ENCODE assay signal across 8 mouse cellular contexts in the genomic region with DNA sequence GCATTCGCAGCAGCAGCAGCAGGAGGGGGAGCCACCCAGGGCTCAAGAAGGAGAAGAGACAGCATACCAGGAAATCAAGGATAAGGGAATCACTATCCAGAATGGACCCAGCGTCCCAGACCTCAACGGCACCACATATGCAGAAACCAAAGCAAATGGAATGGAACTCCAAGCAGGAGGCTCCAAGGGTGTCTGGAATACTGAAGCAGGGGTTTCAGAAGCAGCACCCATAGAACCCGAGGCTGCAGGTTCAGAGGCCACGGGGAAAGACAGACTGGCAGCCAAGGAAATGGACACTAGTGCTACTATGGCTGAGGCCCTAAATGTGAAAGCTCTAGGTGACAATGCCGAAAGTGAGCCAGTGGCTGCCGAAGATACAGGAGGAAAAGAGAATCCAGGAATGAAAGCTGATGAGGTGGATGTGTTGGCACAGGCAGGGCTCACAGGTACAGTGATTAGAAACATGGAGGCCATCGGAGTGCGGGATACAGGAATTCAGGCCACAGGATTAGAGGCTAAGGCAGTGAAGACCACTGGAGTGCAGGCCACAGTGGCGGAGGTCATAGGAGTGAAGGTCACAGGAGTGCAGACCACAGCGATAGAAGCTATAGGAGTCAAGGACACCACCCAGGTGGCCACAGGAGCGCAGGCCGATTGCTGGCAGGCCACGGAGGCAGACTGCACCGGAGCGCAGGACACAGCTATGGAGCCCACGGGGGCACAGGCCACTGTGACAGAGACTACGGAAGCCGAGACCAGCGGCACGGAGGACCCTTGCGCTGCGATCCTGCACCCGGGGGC. TPM values are rescaled to one million over a fixed set of nuclear protein-coding genes. Genes with fewer than 3 reads are reported as not detected.
DNase-seq lines count a peak whose midpoint lies in the region; ATAC-seq and TF ChIP-seq lines count a peak whose summit lies in the region.

No protein-coding gene starts in this region.

- peaks cover 2% of the 10 kb centered on the region; the same call in 1 of the 2 replicates for H3K27me3 ChIP-seq in G1E (ENCODE audit: insufficient read depth, low read length)
- no peaks in the 10 kb centered on the region for H3K27me3 ChIP-seq in forebrain, embryonic 11.5 days (ENCODE audit: control insufficient read depth, insufficient read depth, low read length)
- peaks cover 4% of the 10 kb centered on the region; the same call in 1 of the 2 replicates for H3K27me3 ChIP-seq in liver, embryonic 13.5 days
- H3K27me3 ChIP-seq in stomach, postnatal 0 days (ENCODE audit: control insufficient read depth, insufficient read depth, low read length): no peaks in the 10 kb centered on the region

- ATAC-seq in G1E (ENCODE audit: extremely low read depth, insufficient number of reproducible peaks, low FRiP score, poor library complexity, severe bottlenecking): no peak
- no peak; the same call in 1 of the 2 replicates for ATAC-seq in forebrain, embryonic 11.5 days (replicated peaks; ENCODE audit: low FRiP score)
- ATAC-seq in liver, embryonic 13.5 days (ENCODE audit: low read depth): peak; percentile 41
- peak; percentile 49 for ATAC-seq in stomach, postnatal 0 days (ENCODE audit: low FRiP score, low TSS enrichment)

- no peak for TF ChIP-seq EP300 in stomach, postnatal 0 days (optimal IDR thresholded peaks at IDR 0.05)

- 22% methylated on average over 24 of the region's 24 CpGs for WGBS in forebrain, embryonic 11.5 days
- WGBS in liver, embryonic 13.5 days (ENCODE audit: insufficient replicate concordance): 20% methylated on average over 24 of the region's 24 CpGs
- 14% methylated on average over 22 of the region's 24 CpGs for WGBS in stomach, postnatal 0 days

- H3K4me3 ChIP-seq in G1E (ENCODE audit: low read depth, low read length): peak overlapping the region; percentile 88
- H3K4me3 ChIP-seq in forebrain, embryonic 11.5 days (ENCODE audit: low read depth, low read length): peak overlapping the region; percentile 63
- peak overlapping the region; percentile 79 for H3K4me3 ChIP-seq in liver, embryonic 13.5 days (replicated peaks)
- H3K4me3 ChIP-seq in stomach, postnatal 0 days (ENCODE audit: low read depth, low read length): peak overlapping the region; percentile 77

- H3K9me3 ChIP-seq in G1E (replicated peaks): no peaks in the 10 kb centered on the region
- no peaks in the 10 kb centered on the region for H3K9me3 ChIP-seq in forebrain, embryonic 11.5 days (ENCODE audit: control insufficient read depth, low read length)
- no peaks in the 10 kb centered on the region for H3K9me3 ChIP-seq in liver, embryonic 13.5 days (replicated peaks)
- no peaks in the 10 kb centered on the region for H3K9me3 ChIP-seq in stomach, postnatal 0 days (ENCODE audit: control insufficient read depth, low read length)

- no peak for TF ChIP-seq CTCF in G1E (IDR thresholded peaks at IDR 0.05; ENCODE audit: low read depth, low read length)
- no peak for TF ChIP-seq CTCF in stomach, postnatal 0 days (IDR thresholded peaks at IDR 0.05; ENCODE audit: low read depth)

- H3K4me1 ChIP-seq in G1E (ENCODE audit: insufficient read depth, low read depth, low read length): peaks cover 54% of the 10 kb centered on the region
- peaks cover 8% of the 10 kb centered on the region for H3K4me1 ChIP-seq in forebrain, embryonic 11.5 days (replicated peaks; ENCODE audit: control insufficient read depth, insufficient read depth, low read length)
- peaks cover 31% of the 10 kb centered on the region for H3K4me1 ChIP-seq in liver, embryonic 13.5 days (replicated peaks)
- 0 out of 2 replicates have a peak, but pooled peaks cover 3% of the 10 kb centered on the region for H3K4me1 ChIP-seq in stomach, postnatal 0 days (replicated peaks; ENCODE audit: control insufficient read depth, insufficient read depth)

- peak overlapping the region; percentile 96 for H3K4me2 ChIP-seq in forebrain, embryonic 11.5 days (ENCODE audit: low read depth, low read length, severe bottlenecking)
- H3K4me2 ChIP-seq in liver, embryonic 13.5 days: peak overlapping the region; percentile 97
- H3K4me2 ChIP-seq in stomach, postnatal 0 days (replicated peaks; ENCODE audit: low read depth): peak overlapping the region; percentile 96

- DNase-seq in kidney, adult 11 months: peak; percentile 35
- no peak for DNase-seq in kidney, adult 18-20 months
- DNase-seq in G1E (ENCODE audit: low spot score): no peak
- peak; percentile 50 for DNase-seq in forebrain, embryonic 11.5 days (ENCODE audit: low spot score)
- no peak for DNase-seq in liver, embryonic 13.5 days
- DNase-seq in stomach, postnatal 0 days (ENCODE audit: low spot score): no peak
- no peak for DNase-seq in urinary bladder, adult 18-20 months (ENCODE audit: low spot score in 2 of 2)
- no peak for DNase-seq in thymus, postnatal 4 days

- H3K27ac ChIP-seq in forebrain, embryonic 11.5 days (ENCODE audit: low read depth, low read length): peak overlapping the region; percentile 91
- peak overlapping the region; percentile 90 for H3K27ac ChIP-seq in liver, embryonic 13.5 days
- peak overlapping the region; percentile 96 for H3K27ac ChIP-seq in stomach, postnatal 0 days (replicated peaks)

- H3K9ac ChIP-seq in forebrain, embryonic 11.5 days (ENCODE audit: low read length): peak overlapping the region; percentile 94
- peak overlapping the region; percentile 91 for H3K9ac ChIP-seq in liver, embryonic 13.5 days
- H3K9ac ChIP-seq in stomach, postnatal 0 days (ENCODE audit: low read length): peak overlapping the region; percentile 93

- peaks cover 60% of the 10 kb centered on the region for H3K36me3 ChIP-seq in G1E (replicated peaks)
- no peaks in the 10 kb centered on the region for H3K36me3 ChIP-seq in forebrain, embryonic 11.5 days (ENCODE audit: control insufficient read depth, insufficient read depth, low read length)
- no peaks in the 10 kb centered on the region for H3K36me3 ChIP-seq in liver, embryonic 13.5 days
- no peaks in the 10 kb centered on the region for H3K36me3 ChIP-seq in stomach, postnatal 0 days (ENCODE audit: control insufficient read depth, insufficient read depth, low read length)

RNA-seq across cellular contexts. Expression of a gene that starts 6.0 kb away (rescaled TPM):
- total RNA-seq in G1E (2014; fragmentation: Nextera tagmentation) (11.1 and 11.8 TPM in 2 replicates), G1E (2017) (6.0 and 7.9 TPM in 2 replicates)
- polyA plus RNA-seq in G1E (2012): 0.10 and 0.34 TPM in 2 replicates
- 5.0 and 5.2 TPM in 2 replicates for polyA plus RNA-seq in forebrain, embryonic 11.5 days (2014; fragmentation: Nextera tagmentation; extraction: Ambion mirVana)
- polyA plus RNA-seq in liver, embryonic 13.5 days (2015; fragmentation: Nextera tagmentation; extraction: Ambion mirVana): 1.7 and 2.6 TPM in 2 replicates
- polyA plus RNA-seq in stomach, postnatal 0 days (2015; fragmentation: Nextera tagmentation; extraction: Ambion mirVana): 2.4 TPM in 2 replicates

RNA-seq across cellular contexts. Expression of a gene that starts 14.5 kb away (rescaled TPM):
- total RNA-seq in G1E (2014; fragmentation: Nextera tagmentation) (13.8 and 16.3 TPM in 2 replicates), G1E (2017) (13.4 and 14.3 TPM in 2 replicates)
- 9.8 and 12.7 TPM in 2 replicates for polyA plus RNA-seq in G1E (2012)
- polyA plus RNA-seq in forebrain, embryonic 11.5 days (2014; fragmentation: Nextera tagmentation; extraction: Ambion mirVana): 3.9 and 4.1 TPM in 2 replicates
- polyA plus RNA-seq in liver, embryonic 13.5 days (2015; fragmentation: Nextera tagmentation; extraction: Ambion mirVana): 1.9 and 2.2 TPM in 2 replicates
- 3.3 and 5.3 TPM in 2 replicates for polyA plus RNA-seq in stomach, postnatal 0 days (2015; fragmentation: Nextera tagmentation; extraction: Ambion mirVana)

RNA-seq across cellular contexts. Expression of a gene that starts 15.3 kb away (rescaled TPM):
- 35.9 and 61.0 TPM in 2 replicates for total RNA-seq in G1E (2014; fragmentation: Nextera tagmentation)
- 6.0 and 6.6 TPM in 2 replicates for total RNA-seq in G1E (2017)
- polyA plus RNA-seq in G1E (2012): 136 and 158 TPM in 2 replicates
- 45.0 and 45.5 TPM in 2 replicates for polyA plus RNA-seq in forebrain, embryonic 11.5 days (2014; fragmentation: Nextera tagmentation; extraction: Ambion mirVana)
- 10.7 and 10.9 TPM in 2 replicates for polyA plus RNA-seq in liver, embryonic 13.5 days (2015; fragmentation: Nextera tagmentation; extraction: Ambion mirVana)
- polyA plus RNA-seq in stomach, postnatal 0 days (2015; fragmentation: Nextera tagmentation; extraction: Ambion mirVana): 15.1 and 15.6 TPM in 2 replicates

RNA-seq across cellular contexts. Expression of a gene that starts 36.8 kb away (rescaled TPM):
- 6.7 and 6.8 TPM in 2 replicates for total RNA-seq in G1E (2014; fragmentation: Nextera tagmentation)
- total RNA-seq in G1E (2017): 3.3 and 4.3 TPM in 2 replicates
- polyA plus RNA-seq in G1E (2012): 0.40 and 0.50 TPM in 2 replicates
- 1.6 and 2.1 TPM in 2 replicates for polyA plus RNA-seq in forebrain, embryonic 11.5 days (2014; fragmentation: Nextera tagmentation; extraction: Ambion mirVana)
- polyA plus RNA-seq in liver, embryonic 13.5 days (2015; fragmentation: Nextera tagmentation; extraction: Ambion mirVana): 0.50 and 0.56 TPM in 2 replicates
- polyA plus RNA-seq in stomach, postnatal 0 days (2015; fragmentation: Nextera tagmentation; extraction: Ambion mirVana): 0.24 and 0.35 TPM in 2 replicates

RNA-seq across cellular contexts. Expression of a gene that starts 42.0 kb away (rescaled TPM):
- total RNA-seq in G1E (2014; fragmentation: Nextera tagmentation) (42.7 and 44.3 TPM in 2 replicates), G1E (2017) (17.5 and 21.5 TPM in 2 replicates)
- polyA plus RNA-seq in G1E (2012): 28.8 and 49.5 TPM in 2 replicates
- 3.9 and 7.7 TPM in 2 replicates for polyA plus RNA-seq in forebrain, embryonic 11.5 days (2014; fragmentation: Nextera tagmentation; extraction: Ambion mirVana)
- 7.3 and 7.6 TPM in 2 replicates for polyA plus RNA-seq in liver, embryonic 13.5 days (2015; fragmentation: Nextera tagmentation; extraction: Ambion mirVana)
- 7.6 and 8.9 TPM in 2 replicates for polyA plus RNA-seq in stomach, postnatal 0 days (2015; fragmentation: Nextera tagmentation; extraction: Ambion mirVana)

Comparison
In these comparisons a context has a peak if more than half of its experiments do, and no peak if none do; other contexts are left out.
1. DNase-seq: peak in kidney, adult 11 months (single experiment) and forebrain, embryonic 11.5 days (single experiment); none in kidney, adult 18-20 months (single experiment), G1E (single experiment), liver, embryonic 13.5 days (single experiment), stomach, postnatal 0 days (single experiment), urinary bladder, adult 18-20 months (0 of 2) and thymus, postnatal 4 days (single experiment).
2. ATAC-seq: peak in liver, embryonic 13.5 days (single experiment) and stomach, postnatal 0 days (single experiment); none in G1E (single experiment) and forebrain, embryonic 11.5 days (single experiment).
3. Peak in every context shown above with its lines, with median percentiles within 50 percentile points of each other: H3K4me3 ChIP-seq, H3K27ac ChIP-seq, H3K4me2 ChIP-seq and H3K9ac ChIP-seq.